Mouse (Mus musculus): Measurements from ENCODE around the gene Cfap54.

The Cfap54 gene

GRCm38 (mm10) chr10:93098211-93098805 is 16.9 kb upstream of the Cfap54 start:
- DNase-seq (ENCODE audit: extremely low spot score, low read depth, low spot score): no peak

GRCm38 (mm10) chr10:93097439-93097838 is 16.0 kb upstream of the Cfap54 start:
- DNase-seq (ENCODE audit: extremely low spot score, low read depth, low spot score): no peak

GRCm38 (mm10) chr10:93095827-93096226 is 14.4 kb upstream of the Cfap54 start:
- no peak for DNase-seq (ENCODE audit: extremely low spot score, low read depth, low spot score)

- DNase-seq (ENCODE audit: extremely low spot score, low read depth, low spot score): no peak
These were observed 13.7 kb upstream of the Cfap54 start for GRCm38 (mm10) chr10:93094957-93095580.

GRCm38 (mm10) chr10:93091928-93092327 is 10.5 kb upstream of the Cfap54 start:
- no peak for DNase-seq (ENCODE audit: extremely low spot score, low read depth, low spot score)

GRCm38 (mm10) chr10:93090241-93090640 is 8.8 kb upstream of the Cfap54 start:
- no peak for DNase-seq (ENCODE audit: extremely low spot score, low read depth, low spot score)

- DNase-seq (ENCODE audit: extremely low spot score, low read depth, low spot score): no peak
These were observed 7.1 kb upstream of the Cfap54 start for GRCm38 (mm10) chr10:93088396-93089048.

- DNase-seq (ENCODE audit: extremely low spot score, low read depth, low spot score): no peak
These were observed 6.1 kb upstream of the Cfap54 start for GRCm38 (mm10) chr10:93087504-93087903.

- no peak for DNase-seq (ENCODE audit: extremely low spot score, low read depth, low spot score)
These were observed 2.5 kb upstream of the Cfap54 start for GRCm38 (mm10) chr10:93083963-93084340.

GRCm38 (mm10) chr10:93083198-93083962 is 2.0 kb upstream of the Cfap54 start:
- DNase-seq (ENCODE audit: extremely low spot score, low read depth, low spot score): no peak

GRCm38 (mm10) chr10:93079486-93079885 is 1.9 kb downstream of the Cfap54 start:
- no peak for DNase-seq (ENCODE audit: extremely low spot score, low read depth, low spot score)

GRCm38 (mm10) chr10:93077935-93078479 is 3.4 kb downstream of the Cfap54 start:
- no peak for DNase-seq (ENCODE audit: extremely low spot score, low read depth, low spot score)

- no peak for DNase-seq (ENCODE audit: extremely low spot score, low read depth, low spot score)
These were observed 5.0 kb downstream of the Cfap54 start for GRCm38 (mm10) chr10:93076376-93076775.

GRCm38 (mm10) chr10:93075856-93076255 is 5.6 kb downstream of the Cfap54 start:
- no peak for DNase-seq (ENCODE audit: extremely low spot score, low read depth, low spot score)

- DNase-seq (ENCODE audit: extremely low spot score, low read depth, low spot score): no peak
These were observed 8.6 kb downstream of the Cfap54 start for GRCm38 (mm10) chr10:93072769-93073168.

GRCm38 (mm10) chr10:93071753-93072152 is 9.7 kb downstream of the Cfap54 start:
- DNase-seq (ENCODE audit: extremely low spot score, low read depth, low spot score): no peak

GRCm38 (mm10) chr10:93070121-93070898 is 11.1 kb downstream of the Cfap54 start:
- DNase-seq (ENCODE audit: extremely low spot score, low read depth, low spot score): no peak

- no peak for DNase-seq (ENCODE audit: extremely low spot score, low read depth, low spot score)
These were observed 11.7 kb downstream of the Cfap54 start for GRCm38 (mm10) chr10:93069721-93070120.

- no peak for DNase-seq (ENCODE audit: extremely low spot score, low read depth, low spot score)
These were observed 12.3 kb downstream of the Cfap54 start for GRCm38 (mm10) chr10:93069041-93069679.

GRCm38 (mm10) chr10:93064973-93065372 is 16.4 kb downstream of the Cfap54 start:
- DNase-seq (ENCODE audit: extremely low spot score, low read depth, low spot score): no peak
